Mouse (Mus musculus) erythroblast, embryonic 14.5 days (primary cell): ENCODE measurements around the gene Slc28a1.

Source experiments
- GATA1 ChIP-seq: IDR thresholded peaks from 2 replicates; pipeline ENCODE4 v1.6.1; 2012; ENCODE audit warnings: low read length, inconsistent platforms, mixed read lengths
- TAL1 ChIP-seq: IDR thresholded peaks from 3 replicates; pipeline ENCODE4 v1.6.1; 2012; ENCODE audit warnings: low read length, inconsistent platforms, mixed read lengths

GRCm38 (mm10) chr7:81174654-81175053 is 60.1 kb downstream of the Slc28a1 start:
- no peak for TF ChIP-seq TAL1
- TF ChIP-seq GATA1, result no peak
